Mouse (Mus musculus) MEL-GATA-1-ER (cell line): Measurements from ENCODE around the gene Tnnc2.

ENCODE experiments used
- DNase-seq: peaks from one replicate; pipeline ENCODE4 v3.0.0-alpha.2; 2012; ENCODE audit warnings: low read depth; ENCODE audit errors: extremely low read depth

Gene Tnnc2

GRCm38 (mm10) chr2:164798554-164798953, 18.8 kb upstream of the Tnnc2 start:
- DNase-seq: peak; percentile 29

DNA sequence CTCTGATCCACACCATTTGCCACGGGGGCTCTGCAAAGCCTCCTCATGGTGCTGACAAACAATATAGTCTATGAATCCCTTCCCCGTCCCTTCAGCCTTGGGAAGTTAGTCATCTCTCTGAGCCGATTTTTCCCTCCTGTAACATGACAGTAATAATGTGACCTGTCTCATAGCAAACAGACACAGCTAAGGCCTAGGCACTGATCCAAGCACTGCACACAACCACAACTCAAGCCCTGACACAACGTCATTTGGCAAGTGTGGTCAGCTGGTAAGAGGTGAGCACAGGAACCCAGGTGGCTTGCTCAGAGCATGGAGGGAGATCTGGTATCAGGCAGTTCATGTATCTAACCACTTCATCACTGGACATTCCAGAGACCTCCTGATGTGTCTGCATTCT, 16.1 kb upstream of the Tnnc2 start:
- no peak for DNase-seq

DNA sequence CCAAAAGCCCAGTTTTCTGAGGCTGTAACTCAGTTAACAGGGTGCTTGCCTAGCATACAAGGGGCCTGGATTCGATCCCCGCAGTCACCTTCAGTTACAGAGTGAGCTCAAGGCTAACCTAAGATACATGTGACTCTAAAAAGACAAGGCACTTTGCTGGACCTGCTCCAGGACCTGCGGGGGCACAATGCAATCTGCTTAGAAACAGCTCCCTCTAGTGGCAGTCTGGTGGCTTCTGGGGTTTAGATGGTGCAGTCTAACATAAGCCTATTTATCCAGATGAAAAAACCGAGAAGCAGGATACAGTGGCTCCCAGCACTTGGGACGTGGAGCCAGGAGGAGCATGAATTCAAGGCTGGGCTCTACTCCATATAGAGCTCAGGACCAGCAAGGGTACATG, 14.5 kb upstream of the Tnnc2 start:
- DNase-seq: peak; percentile 84

DNA sequence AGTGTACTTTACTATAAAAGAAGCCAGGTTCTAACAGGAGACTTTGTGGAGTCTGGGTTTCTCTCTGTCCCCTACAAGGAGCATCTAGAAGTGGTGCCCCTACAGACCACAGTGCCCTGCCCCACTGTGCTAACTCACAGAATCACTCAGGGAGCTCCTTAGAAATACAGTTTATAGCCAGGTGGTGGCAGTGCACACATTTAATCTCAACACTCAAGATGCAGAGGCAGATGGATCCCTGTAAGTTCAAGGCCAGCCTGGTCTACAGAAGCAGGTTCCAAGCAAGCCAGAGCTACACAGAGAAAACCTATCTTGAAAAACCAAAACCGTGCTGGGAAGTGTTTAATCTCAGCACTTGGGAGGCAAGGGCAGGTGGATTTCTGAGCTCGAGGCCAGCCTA, 14.0 kb upstream of the Tnnc2 start:
- DNase-seq: no peak

DNA sequence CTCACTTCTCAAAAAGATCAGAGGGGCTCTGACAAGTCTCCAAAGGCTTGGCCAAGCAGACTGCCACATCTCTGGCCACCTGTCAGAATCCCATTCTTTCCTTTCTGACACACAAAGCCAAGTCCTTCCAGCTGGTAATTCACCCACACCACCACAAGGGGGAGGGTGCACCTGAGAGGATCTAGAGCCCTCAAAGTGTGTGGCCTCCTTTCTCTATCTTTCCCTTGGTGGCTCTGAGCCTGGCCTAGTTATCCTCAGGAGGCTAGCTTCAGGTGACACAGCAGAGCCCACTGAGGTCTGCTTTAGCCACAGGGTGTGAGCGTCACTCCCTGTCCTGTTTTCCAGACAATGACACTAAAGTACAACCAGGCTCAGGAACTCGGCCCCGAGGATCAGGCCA, 13.5 kb upstream of the Tnnc2 start:
- peak; percentile 30 for DNase-seq

- DNase-seq: no peak
Measured at GRCm38 (mm10) chr2:164792400-164793190, 12.8 kb upstream of the Tnnc2 start.

- DNase-seq: no peak
Measured at GRCm38 (mm10) chr2:164791841-164792261, 12.1 kb upstream of the Tnnc2 start.

DNA sequence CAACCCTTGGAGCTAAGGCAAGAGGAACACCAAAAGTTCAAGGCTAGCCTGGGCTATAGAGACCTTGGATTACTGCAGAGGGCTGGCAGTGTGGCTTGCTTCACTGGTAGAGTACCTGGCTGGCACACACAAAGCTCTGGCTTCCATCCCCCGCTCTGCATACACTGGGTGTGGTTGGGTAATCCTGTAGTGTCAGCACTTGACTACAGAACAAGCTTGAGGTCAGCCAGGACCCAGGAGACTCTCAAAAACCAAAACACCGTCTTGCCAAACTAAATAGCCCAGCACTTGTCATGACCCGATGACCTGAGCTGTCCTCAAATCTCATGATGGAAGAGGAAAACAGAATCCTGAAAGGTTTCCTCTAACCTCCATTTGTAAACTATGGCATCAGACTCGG, 10.7 kb upstream of the Tnnc2 start:
- DNase-seq: no peak

GRCm38 (mm10) chr2:164788411-164788810, 8.6 kb upstream of the Tnnc2 start:
- no peak for DNase-seq

- DNase-seq: no peak
Measured at GRCm38 (mm10) chr2:164787779-164788178, 8.0 kb upstream of the Tnnc2 start.

- DNase-seq: no peak
Measured at GRCm38 (mm10) chr2:164787032-164787431, 7.3 kb upstream of the Tnnc2 start.

DNA sequence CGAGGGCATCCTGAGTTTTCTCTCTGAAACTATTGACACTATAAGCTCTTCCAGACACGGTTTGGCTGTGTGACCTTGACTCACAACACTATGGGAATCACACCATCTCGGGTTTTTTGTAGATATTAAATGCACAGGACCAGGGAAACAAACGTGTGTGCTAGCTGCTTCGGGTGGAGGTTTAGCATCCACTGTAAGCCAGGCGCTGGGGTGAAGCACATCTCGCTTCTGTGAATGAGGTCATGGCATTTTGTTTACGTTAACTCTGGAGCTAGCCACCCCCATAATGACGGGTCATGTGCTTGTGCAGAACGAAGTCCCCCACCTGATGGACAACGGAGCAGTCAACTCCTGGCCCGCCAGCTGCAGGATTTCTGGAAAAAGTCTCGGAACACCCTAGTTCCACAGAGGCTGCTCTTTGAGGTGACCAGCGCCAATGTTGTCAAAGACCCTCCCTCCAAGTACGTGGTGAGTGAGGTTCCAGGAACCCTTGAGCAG, 6.7 kb upstream of the Tnnc2 start:
- DNase-seq: no peak

DNA sequence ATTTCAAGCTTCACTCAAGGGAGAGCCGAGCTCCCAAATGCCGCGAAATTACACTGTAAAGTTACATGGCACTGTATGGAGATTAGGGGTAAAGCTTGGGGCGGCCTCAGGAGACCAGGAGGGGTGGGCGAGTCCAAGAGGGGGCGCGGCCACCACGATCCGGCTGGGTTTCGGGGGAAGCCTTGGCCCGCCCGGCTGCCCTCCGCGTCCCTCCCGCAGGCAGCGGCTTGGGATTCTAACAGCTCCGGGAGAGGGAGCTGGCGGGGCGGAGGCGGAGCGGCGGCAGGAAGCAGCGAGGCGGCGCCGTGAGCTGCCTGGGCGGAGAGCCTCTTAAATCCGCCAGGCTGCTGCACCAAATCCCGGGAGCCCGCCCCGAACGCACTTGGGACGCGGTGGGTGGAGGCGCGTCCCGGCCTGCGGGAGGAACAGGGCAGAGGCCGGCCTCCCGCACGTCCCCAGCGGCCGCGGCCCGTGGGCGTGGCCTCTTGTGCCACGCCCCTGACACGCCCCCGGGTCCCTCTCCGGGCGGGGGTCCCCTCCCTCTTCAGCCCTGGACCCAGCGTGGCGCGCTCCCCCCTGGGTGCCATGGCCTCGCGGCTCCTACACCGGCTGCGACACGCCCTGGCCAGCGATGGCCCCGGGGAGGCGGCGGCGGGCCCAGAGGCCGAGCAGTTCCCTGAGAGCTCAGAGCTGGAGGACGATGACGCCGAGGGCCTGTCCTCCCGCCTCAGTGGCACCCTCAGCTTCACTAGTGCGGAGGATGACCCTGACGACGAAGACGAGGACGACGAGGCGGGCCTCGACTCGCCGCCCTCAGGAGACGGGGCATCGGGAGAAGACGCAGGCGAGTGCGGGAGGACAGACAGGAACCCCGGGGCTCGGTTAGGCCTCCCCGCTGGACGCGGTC, 6.0 kb upstream of the Tnnc2 start, which contains the start of gene Snx21:
TSS of gene Snx21 (plus strand) at position 343 of the 907 bp plus-strand sequence.
- DNase-seq: peak; percentile 40

DNA sequence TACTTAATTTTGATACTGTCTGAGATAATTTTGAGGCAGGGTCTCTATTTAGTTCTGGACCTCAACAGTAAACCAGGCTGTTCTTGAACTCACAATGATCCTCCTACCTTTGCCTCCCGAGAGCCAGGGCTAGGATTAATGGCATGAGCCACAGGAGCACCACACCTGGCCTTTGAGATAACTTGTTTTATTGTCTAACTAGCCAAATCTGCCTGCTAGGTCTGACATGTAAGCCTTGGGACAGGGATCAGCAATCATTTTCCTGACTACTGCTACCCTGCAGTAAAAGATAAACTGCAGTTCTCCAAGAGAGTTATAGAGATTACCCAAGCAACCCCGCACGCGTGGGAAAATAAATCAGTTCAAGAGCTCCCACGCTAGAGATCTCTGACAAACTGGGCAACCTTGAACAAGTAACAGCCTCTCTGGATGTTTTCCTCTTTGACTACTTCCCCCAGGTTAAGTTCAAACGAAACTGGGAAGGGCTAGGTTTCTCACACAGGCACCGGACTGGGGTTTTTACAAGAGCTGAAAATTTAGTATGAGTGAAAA, 5.2 kb upstream of the Tnnc2 start:
- no peak for DNase-seq

- peak; percentile 57 for DNase-seq
Measured at GRCm38 (mm10) chr2:164783926-164784581, 4.3 kb upstream of the Tnnc2 start.

DNA sequence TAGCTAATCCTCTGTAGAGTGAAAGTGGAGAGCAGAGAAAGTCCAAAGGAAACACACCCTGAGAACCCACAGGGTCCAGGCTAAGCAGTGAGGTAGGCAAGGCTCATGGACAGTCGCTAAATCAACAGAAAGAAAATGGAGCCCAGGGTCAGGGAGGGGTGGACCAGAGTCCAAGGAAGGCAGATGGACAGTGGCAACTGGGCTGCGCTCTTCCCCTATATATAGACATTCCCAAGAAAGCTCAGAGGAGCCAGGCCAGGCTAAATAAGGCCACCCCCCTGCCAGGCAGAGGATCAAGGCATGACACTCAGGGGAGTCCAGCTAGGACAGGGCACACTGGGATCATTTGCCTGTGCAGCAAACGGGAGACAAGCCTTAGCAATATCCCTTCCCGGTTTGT, 2.1 kb upstream of the Tnnc2 start:
- DNase-seq: no peak

GRCm38 (mm10) chr2:164778809-164779208, 958 bp downstream of the Tnnc2 start:
- no peak for DNase-seq

GRCm38 (mm10) chr2:164778015-164778287, 1.8 kb downstream of the Tnnc2 start:
- DNase-seq: no peak

DNA sequence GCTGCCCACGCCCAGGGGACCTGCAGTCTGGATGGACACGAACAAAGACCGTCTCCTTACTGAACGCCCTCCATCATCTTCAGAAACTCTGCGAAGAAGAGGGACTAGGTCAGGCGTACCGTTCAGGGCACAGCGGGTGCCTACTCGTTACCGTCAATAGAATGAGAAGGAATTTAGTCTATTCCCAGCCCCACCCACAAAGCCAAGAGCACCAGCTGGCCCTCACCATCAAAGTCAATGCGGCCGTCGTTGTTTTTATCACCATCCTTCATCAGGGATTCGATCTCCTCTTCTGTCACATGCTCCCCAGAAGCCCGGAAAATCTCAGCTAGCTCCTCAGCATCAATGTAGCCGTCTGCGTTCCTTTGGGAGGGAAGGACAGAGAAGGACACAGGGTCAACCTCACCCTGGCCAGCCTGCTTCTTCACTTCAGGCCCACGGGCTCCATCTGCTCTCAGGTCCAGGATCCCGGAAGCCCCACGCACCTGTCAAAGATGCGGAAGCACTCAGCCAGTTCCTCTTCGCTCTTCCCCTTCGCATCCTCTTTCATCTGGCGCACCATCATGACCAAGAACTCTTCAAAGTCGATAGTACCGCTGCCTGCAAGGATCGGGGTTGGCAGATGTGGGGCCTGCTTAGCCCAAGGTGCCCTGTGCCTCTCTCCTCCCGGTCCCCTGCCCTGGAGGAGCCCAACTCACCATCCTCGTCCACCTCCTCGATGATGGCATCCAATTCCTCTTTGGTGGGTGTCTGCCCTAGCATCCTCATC, 2.3 kb downstream of the Tnnc2 start:
- no peak for DNase-seq

GRCm38 (mm10) chr2:164776801-164777200, 3.0 kb downstream of the Tnnc2 start:
- DNase-seq: no peak

- no peak for DNase-seq
Measured at GRCm38 (mm10) chr2:164776130-164776529, 3.6 kb downstream of the Tnnc2 start.
